Mouse (Mus musculus) heart, adult 2 months (tissue): ENCODE results near the gene Nfs1. TPM values are rescaled to one million over a fixed set of nuclear protein-coding genes. Genes with fewer than 3 reads are reported as not detected.
"Not testable (repeated sequence)": the region's sequence is repeated elsewhere in the genome, so short reads cannot be mapped to it uniquely, and the experiment has no call there.

Experiments
- DNase-seq, 2 experiments: peaks; one replicate each; pipeline ENCODE4 v3.0.0; 2021
- H3K27ac ChIP-seq: fragments of 200-600 bp; 2 replicates; pipeline ENCODE4 v1.8.1; 2022
- H3K27me3 ChIP-seq: fragments of 200-500 bp; 2 replicates; pipeline ENCODE4 v1.6.1; 2012; ENCODE audit warnings: mild to moderate bottlenecking, low read length, inconsistent platforms, mixed read lengths; ENCODE audit not compliant: control insufficient read depth, insufficient read depth
- H3K36me3 ChIP-seq: fragments of 200-500 bp; 2 replicates; pipeline ENCODE4 v1.6.1; 2012; ENCODE audit warnings: low read length, inconsistent platforms; ENCODE audit not compliant: control insufficient read depth, insufficient read depth
- H3K4me1 ChIP-seq: fragments of 200-500 bp; 2 replicates; pipeline ENCODE4 v1.6.1; 2011; ENCODE audit warnings: low read length; ENCODE audit not compliant: control insufficient read depth, insufficient read depth
- H3K4me3 ChIP-seq: fragments of 200-600 bp; 2 replicates; pipeline ENCODE4 v1.8.1; 2022
- H3K79me2 ChIP-seq: fragments of 200-500 bp; replicated peaks from 2 replicates; pipeline ENCODE4 v1.6.1; 2012; ENCODE audit warnings: mild to moderate bottlenecking, inconsistent platforms, low read length, moderate library complexity, mixed read lengths; ENCODE audit not compliant: control insufficient read depth, insufficient read depth
- H3K9ac ChIP-seq: fragments of 200-500 bp; 2 replicates; pipeline ENCODE4 v1.6.1; 2012; ENCODE audit warnings: low read depth, mild to moderate bottlenecking, control low read depth, inconsistent platforms, low read length, mixed read lengths
- CTCF ChIP-seq: fragments of 200-600 bp; IDR thresholded peaks from 2 replicates; pipeline ENCODE4 v1.8.1; 2022; ENCODE audit warnings: antibody characterized with exemption, mild to moderate bottlenecking, moderate library complexity
- EP300 ChIP-seq: fragments of 200-500 bp; IDR thresholded peaks from 2 replicates; pipeline ENCODE4 v1.6.1; 2011; ENCODE audit warnings: low read depth, low read length, control low read depth; ENCODE audit not compliant: insufficient read depth
- POLR2A ChIP-seq: fragments of 200-500 bp; IDR thresholded peaks from 2 replicates; pipeline ENCODE4 v1.6.1; 2011; ENCODE audit warnings: mild to moderate bottlenecking, low read depth, low read length, control low read depth; ENCODE audit not compliant: insufficient read depth
- WGBS: fragments of 180-500 bp; shearing (Covaris S2); methylation state at CpG from one replicate; pipeline ENCODE4 v1.1.7; 2018; 5-methylcytosine and 5-hydroxymethylcytosine counted together
- intact Hi-C: fragments of 180-260 bp; cut with DNase I; formaldehyde crosslinking; loops from one replicate; pipeline ENCODE4 v1.15.1; 2025
- long read RNA-seq: library from polyadenylated mRNA; stranded (forward); transcript quantifications from one replicate; pipeline ENCODE4 v2.0.0, GENCODE M21; 2021
- polyA plus RNA-seq: library from polyadenylated mRNA; depleted of rRNA; stranded (reverse); fragments of >200 nt; gene quantifications from 2 replicates; pipeline ENCODE4 v1.2.3, GENCODE M21; 2012; rRNA removed
- total RNA-seq, 2 experiments: library from RNA; stranded (reverse); gene quantifications; 2 replicates each; pipeline ENCODE4 v1.2.3; 2021

The Nfs1 gene
- total RNA-seq (10 to 100 TPM; 81.4 to 96.6 TPM), polyA plus RNA-seq (83.7 and 116 TPM in 2 replicates)
- long read RNA-seq, transcript Nfs1-201 (13 exons, 2,051 nt), result major isoform, 142 of 159 reads
- long read RNA-seq, partial matches to known transcripts, result 8 of 159 reads
- long read RNA-seq, other reads (novel, unspliced or antisense), result 9 of 159 reads

DNA sequence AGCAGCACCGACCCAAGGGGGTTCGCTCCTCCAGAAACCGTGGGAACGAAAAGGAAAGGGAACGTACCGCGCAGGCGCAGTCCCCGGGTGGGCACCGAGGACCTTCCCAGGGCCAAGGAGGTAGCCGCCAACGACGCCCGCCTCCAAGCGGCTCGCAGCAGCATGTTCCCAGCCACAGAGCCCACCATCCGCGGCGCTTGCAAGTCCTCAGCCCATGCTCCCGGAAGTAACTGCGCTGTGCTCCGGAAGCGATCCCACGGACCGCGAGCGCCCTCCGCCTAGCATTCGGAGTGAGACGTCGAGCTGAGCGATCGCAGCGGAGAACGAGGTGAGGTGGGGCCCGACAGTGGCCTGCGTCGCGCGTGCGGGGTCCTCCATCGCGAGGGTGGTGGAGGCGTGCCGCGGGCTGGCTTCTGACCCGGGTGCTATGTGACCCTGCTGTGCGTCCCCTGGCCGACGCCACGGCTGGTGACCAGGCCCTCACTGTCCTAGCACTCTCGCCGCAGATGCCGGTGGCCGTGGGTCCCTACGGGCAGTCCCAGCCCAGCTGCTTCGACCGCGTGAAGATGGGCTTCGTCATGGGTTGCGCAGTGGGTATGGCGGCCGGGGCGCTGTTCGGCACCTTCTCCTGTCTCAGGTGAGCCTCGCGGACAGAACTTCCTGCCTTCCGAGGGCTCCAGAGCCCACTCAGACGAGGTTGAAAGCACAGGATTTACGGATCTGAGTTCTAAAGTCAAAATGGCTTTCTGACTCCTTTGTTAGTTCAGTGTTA is at the start of gene Nfs1, which contains the start of gene Romo1:
Gene Nfs1, minus strand, starts transcription at position 234 of the 772 bp plus-strand sequence.
Gene Romo1, plus strand, starts transcription at position 87 of the 772 bp plus-strand sequence.
- peak within 1 kb of the TSS; percentile 88 for H3K27ac ChIP-seq
- intact Hi-C loops, result loop anchor here (5.0 to 10.0 kb wide), 3 partner anchors 133 to 182 kb away; partner anchors contain the start of genes 6430550D23Rik and Ergic3
- under 1% methylated on average over 70 of the region's 70 CpGs for WGBS
- peaks cover 17% of the 10 kb centered on the region for H3K36me3 ChIP-seq
- H3K4me3 ChIP-seq, result peak within 1 kb of the TSS; percentile 93
- H3K9ac ChIP-seq, result peak within 1 kb of the TSS; percentile 99
- peak; percentile 92 to 93 for DNase-seq
- peaks cover 3% of the 10 kb centered on the region for H3K4me1 ChIP-seq
- TF ChIP-seq POLR2A (peak; percentile 83), CTCF (peak; percentile 62), EP300 (peak; percentile 54; the same call in 1 of the 2 replicates)
- no peaks in the 10 kb centered on the region for H3K79me2 ChIP-seq
- H3K27me3 ChIP-seq, result no peaks in the 10 kb centered on the region

DNA sequence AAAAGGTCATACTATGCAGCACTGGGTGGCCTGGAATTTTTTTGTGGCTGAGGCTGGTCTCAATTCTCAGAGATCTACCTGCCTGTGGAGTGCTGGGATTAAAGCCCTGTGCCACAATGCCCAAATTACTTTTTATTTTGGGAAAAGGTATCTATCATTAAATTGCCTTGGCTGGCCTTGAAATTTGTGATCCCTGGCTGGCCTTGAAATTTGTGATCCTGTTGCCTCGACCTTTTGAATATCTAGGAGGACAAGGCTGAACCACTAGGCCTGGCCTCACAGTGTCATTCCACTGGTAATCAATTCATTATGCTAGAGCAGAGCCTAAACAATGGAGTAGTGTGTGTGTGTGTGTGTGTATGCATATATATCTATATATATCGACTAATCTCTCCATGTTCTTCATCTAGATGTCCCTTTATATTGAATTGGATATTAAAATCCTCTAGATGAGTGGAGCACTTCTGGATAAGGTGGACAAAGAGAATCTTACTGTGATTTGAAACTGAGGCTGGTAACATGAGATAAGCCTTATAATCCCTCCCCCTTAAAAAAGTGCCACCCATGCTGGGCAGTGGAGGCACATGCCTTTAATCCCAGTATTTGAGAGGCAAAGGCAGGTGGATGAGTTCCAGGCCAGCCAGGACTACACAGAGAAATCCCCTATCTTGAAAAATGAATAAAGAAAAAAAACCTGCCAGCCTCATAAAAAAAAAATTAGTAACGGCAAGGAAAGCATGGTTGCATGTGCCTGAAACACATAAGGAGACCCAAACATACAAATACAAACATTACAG is 49.3 kb upstream of the Nfs1 start:
- no peak for TF ChIP-seq EP300
- no peak for TF ChIP-seq POLR2A
- Histone ChIP-seq H3K36me3 (0 out of 2 replicates have a peak, but pooled peaks cover 2% of the 10 kb centered on the region), H3K27me3 (no peaks in the 10 kb centered on the region), H3K4me3 (no peak overlapping the region), H3K9ac (no peak overlapping the region), H3K27ac (peak overlapping the region; percentile 77), H3K79me2 (no peaks in the 10 kb centered on the region), H3K4me1 (peaks cover 8% of the 10 kb centered on the region)
- intact Hi-C loops, result no loop called here
- 84% methylated on average over 3 of the region's 3 CpGs for WGBS
- no peak for DNase-seq

GRCm38 (mm10) chr2:156192068-156192467 is 48.1 kb upstream of the Nfs1 start:
- Histone ChIP-seq H3K4me1 (peaks cover 7% of the 10 kb centered on the region), H3K27ac (no peak overlapping the region), H3K9ac (no peak overlapping the region), H3K4me3 (no peak overlapping the region), H3K79me2 (no peaks in the 10 kb centered on the region), H3K27me3 (no peaks in the 10 kb centered on the region), H3K36me3 (no peaks in the 10 kb centered on the region)
- DNase-seq, result no peak
- 84% methylated on average over 2 of the region's 2 CpGs for WGBS
- TF ChIP-seq EP300 (no peak), CTCF (no peak), POLR2A (no peak)
- intact Hi-C loops, result no loop called here

GRCm38 (mm10) chr2:156191540-156191939 is 47.6 kb upstream of the Nfs1 start:
- H3K4me3 ChIP-seq, result no peak overlapping the region
- TF ChIP-seq CTCF (peak; percentile 25; the same call in 1 of the 2 replicates), POLR2A (no peak)
- no peaks in the 10 kb centered on the region for H3K36me3 ChIP-seq
- no peaks in the 10 kb centered on the region for H3K79me2 ChIP-seq
- H3K27me3 ChIP-seq, result no peaks in the 10 kb centered on the region
- peaks cover 7% of the 10 kb centered on the region for H3K4me1 ChIP-seq
- intact Hi-C loops, result no loop called here
- H3K27ac ChIP-seq, result no peak overlapping the region
- H3K9ac ChIP-seq, result no peak overlapping the region
- WGBS, result 99% methylated on average over 2 of the region's 2 CpGs
- no peak for DNase-seq

DNA sequence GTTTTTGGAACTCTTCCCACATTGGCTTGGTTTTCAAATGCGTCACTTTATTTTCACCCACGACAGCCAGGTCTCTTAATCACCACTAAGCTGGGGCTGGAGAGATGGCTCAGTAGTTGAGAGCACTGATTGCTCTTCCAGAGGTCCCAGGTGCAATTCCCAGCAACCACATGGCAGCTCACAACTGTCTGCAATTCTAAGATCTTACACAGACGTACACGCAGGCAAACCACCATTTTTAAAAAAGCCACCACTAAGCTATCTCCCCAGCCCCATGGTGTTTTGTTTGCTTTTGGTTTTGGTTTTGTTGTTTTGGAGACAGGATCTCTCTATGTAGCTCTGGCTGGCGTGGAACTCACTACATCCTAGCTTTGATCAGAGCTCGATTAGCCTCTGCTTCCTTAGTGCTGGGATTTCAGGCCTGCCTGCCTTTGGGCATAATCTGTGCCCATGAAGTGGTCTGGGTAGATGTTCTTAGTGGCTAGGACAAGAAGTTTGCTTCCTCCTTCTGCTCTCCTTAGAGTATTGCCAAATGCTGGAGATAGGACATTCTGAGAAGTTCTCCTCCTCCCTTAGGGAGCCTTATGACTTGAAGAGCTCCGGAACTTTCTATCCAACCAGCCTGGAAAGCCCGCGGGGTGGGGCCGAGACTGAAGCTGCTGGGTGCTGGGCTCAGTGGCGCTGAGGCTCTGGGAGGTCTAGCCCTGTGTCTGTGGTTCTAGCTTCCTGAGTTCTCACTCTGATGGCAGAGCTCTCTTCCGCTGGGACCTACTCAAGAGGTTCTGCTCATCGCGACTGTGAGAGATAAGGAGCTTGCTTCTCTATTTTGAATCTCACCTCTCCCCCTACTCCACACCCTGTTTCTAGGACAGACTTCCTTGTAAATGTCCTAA is 46.3 kb upstream of the Nfs1 start:
- Histone ChIP-seq H3K4me3 (no peak overlapping the region), H3K27ac (peak overlapping the region; percentile 31), H3K79me2 (no peaks in the 10 kb centered on the region), H3K36me3 (no peaks in the 10 kb centered on the region), H3K4me1 (peaks cover 5% of the 10 kb centered on the region), H3K9ac (no peak overlapping the region), H3K27me3 (no peaks in the 10 kb centered on the region)
- WGBS, result 61% methylated on average over 14 of the region's 14 CpGs
- intact Hi-C loops, result no loop called here
- TF ChIP-seq POLR2A (no peak), EP300 (no peak), CTCF (no peak)
- DNase-seq, result peak; percentile 50 to 65

DNA sequence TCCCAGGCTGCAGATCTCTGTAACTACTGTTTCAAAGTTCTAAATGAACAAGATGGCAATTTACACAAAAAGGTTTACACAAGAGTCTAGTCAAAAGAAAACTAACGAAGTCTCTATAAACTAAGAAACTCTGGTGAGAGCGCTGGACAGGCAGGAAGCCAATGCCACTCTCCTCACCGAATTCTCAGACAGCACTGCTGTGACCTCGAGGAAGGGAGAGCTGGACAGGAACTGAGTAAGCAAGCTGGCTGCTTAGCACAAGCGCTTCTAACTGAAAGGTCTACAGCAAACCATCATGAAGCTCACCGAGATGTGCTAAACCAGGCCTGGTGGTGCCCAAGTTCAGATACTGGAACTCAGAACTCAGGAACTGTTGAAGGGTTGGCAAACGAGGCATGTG is 45.3 kb upstream of the Nfs1 start:
- H3K4me3 ChIP-seq, intact Hi-C loops: not testable (repeated sequence)
- WGBS, result 58% methylated on average over 7 of the region's 7 CpGs

More for the DNA sequence above, 45.3 kb upstream of the Nfs1 start:
- H3K36me3 ChIP-seq, H3K79me2 ChIP-seq, DNase-seq, H3K27ac ChIP-seq, H3K27me3 ChIP-seq, H3K9ac ChIP-seq, H3K4me1 ChIP-seq: not testable (repeated sequence)
